Mouse (Mus musculus): Measurements from ENCODE around the gene Casz1. TPM values are rescaled to one million over a fixed set of nuclear protein-coding genes. Genes with fewer than 3 reads are reported as not detected.
A peak's percentile ranks its signal among the peaks of the same experiment; 100 is the strongest.

Casz1 gene
- total RNA-seq, 2 experiments from 2014 or later: 7.4 to 10.9 TPM

DNA sequence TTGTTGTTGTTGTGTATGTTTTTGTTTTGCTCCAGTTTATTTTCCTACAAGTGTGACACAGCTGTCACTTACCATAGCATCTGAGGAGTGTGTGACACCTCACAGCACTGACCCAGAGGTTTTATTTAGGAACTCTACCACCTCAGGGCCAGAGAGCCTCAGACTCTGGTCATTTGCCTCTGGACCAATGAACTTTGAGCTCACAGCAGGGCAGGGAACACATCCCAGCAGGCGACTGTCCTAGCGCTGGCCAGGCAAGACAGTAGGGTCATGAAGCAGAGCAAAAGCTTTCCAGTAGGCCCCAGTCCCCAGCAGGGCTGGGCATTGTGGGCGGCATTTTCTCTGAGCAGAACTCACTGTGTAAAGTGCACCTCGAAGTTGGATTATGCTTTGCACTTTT, 1.2 kb upstream of the Casz1 start:
- no peak for DNase-seq

DNA sequence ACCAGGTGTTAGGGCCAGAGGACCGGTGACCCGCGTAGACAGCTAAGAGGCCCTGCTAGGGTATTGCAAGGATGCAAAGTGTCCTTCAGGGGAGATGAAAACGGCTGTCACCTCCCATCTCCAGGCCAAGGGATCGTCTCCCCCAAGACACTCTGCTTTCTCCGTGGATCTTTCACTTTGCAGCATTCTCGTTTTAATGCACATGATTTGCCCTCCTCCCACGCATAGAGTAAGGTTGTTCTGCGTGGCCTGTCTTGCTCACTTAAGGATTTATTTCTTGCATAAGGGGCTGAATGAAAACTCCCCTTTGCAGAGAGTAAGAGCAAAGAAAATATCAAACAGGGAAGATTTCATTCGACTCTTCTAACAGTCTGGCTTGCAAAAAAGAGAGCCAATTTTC, 593 bp upstream of the Casz1 start:
- DNase-seq: no peak

DNA sequence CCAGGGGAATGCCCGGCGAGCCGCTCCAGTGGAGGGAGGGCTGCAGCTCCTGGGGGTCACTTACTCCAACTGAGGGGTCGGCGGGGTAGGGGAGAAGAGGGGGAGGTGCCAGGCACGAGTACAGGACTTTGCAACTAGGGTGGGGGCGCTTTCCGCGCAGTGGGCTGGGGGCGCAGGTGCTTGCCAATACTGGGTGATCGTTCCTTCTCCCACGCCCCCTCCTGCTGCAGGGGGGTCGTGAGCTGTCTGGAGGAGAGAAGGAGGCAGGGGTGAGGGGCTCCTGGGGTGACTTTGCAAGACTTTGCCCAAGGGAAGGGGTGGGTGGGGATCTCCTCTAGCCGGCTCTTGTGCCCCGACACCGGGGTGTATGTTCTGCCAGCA, 541 bp downstream of the Casz1 start:
- DNase-seq: no peak

DNA sequence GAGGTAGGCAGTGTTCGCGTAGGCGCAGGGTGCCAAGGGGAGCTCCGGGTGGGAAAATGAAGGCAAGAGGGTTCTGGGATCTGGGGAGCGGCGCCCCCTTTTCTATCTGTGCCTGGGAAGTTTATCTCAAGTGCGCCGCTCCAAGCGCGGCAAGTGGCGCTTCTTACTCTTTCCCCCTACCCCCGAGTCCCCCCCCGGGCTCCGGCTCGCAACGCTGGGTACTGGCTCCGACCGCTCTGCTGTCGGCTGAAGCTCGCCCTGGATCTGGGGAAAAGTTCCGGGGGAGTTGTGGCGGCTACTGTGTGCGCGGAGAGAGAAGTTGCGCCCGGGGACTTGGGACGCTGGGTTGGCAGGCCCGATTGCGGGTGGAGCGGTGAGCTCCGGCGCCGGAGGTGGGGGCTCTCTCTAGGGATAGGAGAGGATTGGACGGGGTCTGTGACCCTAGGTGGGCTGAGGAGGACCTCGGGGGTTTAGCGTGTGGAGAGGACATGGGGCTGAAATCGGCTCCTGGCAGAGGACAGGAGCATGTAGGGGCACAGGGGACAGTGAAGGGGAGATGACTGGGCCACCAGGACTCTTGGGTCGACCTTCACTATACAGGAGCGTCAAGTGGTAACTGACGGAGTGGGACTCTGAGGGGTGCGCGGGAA, 1.1 kb downstream of the Casz1 start:
- DNase-seq: peak; percentile 40

DNA sequence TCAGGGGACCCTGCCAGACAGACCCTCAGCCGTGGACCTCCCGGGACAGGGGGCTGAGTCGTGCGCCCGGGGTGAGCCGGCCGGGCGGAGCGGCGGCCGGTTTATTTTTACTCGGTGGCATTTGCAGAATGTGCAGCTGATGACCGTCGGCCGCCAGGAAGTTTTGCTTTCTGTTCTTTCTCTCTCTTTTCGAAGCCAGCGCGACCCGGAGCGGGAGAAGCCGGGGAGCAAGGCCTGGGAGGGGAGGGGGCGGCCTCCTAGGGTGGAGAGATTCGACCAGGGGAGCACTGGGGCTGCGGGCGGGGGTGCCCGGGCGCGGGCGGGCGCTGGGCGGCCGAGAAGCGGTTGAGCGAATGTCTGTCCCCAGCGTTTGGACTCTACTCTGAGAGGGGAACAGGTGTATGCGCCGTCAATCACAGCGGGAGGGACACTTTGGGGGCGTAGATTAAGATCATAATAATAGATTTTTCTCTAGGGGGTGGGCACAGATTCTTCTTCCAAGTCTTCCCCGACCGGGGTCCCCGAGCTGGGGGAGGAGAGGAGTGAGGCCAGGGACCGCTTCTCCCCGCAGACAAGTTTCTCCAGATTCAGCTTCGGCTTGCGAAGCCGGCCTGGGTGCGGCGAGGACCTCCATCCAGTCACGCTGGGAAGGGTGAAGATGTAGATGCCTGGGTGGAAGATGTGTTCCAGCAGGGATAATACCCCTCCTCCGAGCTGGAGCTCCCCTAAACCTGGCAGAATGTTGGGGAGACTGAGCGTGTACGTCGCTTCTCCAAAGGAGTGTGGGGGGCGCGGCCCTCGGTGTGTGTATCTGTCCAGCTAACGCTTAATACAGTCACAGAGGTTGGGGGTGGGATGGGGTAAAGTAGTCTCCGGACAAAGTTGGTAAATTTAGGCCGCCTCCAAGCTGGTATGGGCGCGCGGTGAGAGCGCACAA, 1.9 kb downstream of the Casz1 start:
- peak; percentile 35 for DNase-seq

DNA sequence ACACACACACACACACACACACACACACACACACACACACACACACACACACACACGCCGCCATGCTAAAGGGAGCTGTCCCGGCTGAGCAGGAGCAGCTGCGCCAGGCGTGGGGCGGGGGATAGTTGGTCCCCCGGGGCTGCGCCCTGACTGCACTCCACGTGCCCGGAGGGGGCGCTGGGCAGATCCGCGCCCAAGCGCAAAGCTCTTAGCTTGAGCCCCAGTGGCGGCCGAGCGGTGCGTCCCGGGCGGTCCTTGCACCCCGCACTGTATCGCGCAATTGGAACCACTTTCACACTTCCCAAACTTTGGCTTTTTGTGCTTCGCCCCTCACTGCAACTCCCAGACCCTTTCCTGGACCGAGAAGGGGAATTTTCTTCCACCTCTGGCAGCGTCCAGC, 2.6 kb downstream of the Casz1 start:
- DNase-seq: peak; percentile 57

DNA sequence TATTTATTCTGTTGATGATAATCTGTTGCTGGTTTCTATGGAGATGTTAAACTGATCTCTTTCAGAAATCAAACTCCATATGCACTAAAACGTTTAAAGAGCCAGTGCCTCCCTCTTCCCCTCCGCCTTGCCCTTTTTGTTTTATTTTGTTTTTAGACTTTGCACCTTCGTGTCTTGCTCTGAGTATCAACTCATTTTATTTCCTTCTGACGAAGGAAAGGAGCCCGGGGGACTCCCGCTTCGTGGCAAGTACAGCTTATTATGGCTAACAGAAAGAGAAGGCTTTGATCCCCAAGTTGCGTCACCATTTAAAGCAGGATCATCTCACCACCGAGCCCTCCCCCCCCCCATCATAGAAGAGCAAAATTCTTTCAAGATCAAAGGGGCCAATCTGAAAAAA, 3.2 kb downstream of the Casz1 start:
- DNase-seq: no peak

DNA sequence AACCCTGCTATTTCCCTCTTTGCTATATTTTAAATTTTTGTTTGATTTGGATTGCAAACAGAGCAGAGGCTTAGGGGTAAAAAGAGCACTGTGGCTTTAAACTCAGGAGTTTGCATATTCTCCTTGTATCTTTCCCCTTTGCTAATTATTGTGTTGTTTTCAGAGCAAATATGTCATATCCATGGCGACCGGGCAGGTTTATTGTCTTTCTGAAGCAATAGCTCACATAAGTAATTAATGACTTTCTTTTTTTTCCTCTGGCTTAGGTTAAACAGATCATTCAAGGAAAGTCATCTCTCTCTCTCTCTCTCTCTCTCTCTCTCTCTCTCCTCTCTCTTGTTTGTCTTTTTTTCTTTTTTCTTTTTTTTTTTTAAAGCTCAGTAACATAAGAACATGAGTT, 4.6 kb downstream of the Casz1 start:
- DNase-seq: no peak

DNA sequence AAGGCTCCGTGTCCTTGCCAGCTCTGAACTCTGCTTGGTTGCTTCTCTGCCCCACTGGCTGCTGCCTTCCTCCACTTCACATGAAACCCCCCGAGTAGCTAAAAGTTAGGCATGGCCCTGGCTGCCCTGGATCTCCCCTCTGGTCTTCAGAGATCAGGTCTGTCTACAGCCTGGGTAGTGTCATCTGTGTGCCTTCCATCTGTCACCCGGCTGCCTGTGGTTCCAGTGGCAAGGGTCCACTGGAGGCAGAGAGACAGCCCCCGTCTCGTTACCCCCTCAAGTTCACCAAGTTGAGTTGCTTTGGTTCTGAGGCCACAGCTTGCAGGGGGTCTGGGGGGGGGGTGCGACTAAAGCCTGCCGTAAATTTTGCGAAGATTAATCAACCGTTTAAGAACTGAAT, 6.5 kb downstream of the Casz1 start:
- no peak for DNase-seq

DNA sequence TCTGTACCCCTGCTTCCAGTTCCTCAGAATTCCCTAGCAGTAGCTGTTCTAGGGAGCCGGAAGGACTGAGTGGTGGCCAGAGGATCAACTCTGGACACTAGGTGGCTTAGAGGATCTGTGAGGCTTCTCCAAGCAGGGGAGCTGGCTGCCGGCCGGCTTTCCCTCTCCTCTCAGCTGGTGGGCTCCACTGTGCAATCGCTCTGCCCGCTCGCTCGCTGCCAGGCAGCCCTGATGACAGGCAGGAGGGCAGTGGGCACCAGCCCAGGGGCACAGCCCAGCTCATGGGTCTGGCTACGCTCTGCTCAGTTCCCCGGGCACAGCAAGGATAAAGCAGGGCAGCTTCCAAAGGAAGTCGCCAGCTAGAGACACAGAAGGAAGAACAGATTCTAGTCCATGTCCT, 7.7 kb downstream of the Casz1 start:
- peak; percentile 43 for DNase-seq

DNA sequence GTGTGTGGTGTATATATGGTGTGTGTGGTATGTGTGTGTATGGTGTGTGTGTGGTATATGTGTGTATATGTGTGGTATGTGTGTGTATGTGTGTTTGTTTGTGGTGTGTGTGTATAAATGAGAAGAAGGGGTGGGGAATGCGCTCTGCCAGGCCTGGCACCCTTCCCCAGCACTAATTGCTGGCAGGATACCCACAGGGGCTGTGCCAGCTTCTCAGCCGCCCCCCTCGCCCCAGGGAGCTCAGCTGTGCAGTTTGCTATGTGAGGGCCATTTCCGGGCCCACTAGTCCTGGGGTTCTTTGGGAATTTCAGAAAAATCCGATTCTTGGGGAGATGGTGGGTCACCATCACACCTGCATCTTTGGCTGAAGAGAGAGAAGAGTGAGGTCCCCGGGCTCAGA, 9.0 kb downstream of the Casz1 start:
- DNase-seq: no peak

DNA sequence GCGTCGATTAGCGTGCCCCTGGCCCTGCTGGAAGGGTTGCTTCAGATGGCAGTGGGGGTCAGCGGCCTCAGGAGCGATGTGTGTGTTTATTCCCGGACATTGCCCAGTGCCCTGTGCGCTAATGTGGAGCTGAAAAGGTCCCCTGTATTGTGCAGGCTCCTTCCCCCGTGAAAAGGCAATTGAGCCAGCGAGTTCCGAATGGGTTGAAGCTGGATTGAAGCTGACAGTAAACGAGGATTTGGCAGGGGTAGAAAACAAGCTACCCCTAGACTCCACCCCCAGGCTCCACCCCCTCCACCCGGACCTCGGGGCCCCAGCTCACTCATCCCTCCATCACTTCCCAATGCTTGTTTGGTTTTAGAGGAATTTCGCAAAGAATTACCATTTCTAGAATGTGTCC, 12.3 kb downstream of the Casz1 start:
- no peak for DNase-seq

DNA sequence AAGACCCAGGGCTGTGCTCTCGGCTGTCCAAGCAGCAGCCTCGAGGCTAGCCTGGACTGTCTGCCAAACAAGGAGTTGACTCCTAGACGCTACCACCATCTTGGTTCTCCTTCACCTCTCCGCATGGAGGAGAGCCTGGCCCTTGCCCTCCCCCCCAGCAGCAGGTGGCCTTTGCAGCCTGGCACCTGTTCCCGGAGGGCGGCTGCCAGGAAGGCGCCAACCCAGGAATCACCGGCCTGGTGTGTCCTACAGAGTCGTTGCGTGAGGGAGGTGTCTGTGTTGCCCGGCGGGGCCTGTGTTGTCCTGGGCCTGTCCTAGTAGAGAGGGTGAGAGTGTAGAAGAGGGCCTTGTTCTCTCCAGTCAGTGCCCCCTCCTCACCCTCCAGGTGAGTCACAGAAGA, 13.9 kb downstream of the Casz1 start:
- no peak for DNase-seq

DNA sequence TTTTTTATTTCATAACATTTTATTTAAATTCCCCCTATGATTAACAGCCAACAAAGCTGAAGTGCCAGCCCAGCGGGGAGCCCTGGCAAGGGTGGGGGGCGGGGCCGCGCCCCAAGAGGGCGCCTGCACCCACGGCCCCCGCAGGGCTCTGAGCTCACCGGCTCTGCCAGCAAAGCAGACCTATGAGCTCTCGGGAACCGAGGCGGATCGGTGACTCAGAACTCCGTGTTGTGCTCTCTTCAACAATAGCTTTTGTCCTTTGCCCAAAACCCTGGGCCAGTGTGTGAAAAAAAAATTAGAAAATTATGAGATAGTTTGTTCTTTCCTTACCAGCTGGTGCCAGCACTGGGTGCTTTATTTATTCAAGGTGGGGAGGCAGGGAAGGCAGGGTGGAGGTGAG, 15.9 kb downstream of the Casz1 start:
- DNase-seq: peak; percentile 42

DNA sequence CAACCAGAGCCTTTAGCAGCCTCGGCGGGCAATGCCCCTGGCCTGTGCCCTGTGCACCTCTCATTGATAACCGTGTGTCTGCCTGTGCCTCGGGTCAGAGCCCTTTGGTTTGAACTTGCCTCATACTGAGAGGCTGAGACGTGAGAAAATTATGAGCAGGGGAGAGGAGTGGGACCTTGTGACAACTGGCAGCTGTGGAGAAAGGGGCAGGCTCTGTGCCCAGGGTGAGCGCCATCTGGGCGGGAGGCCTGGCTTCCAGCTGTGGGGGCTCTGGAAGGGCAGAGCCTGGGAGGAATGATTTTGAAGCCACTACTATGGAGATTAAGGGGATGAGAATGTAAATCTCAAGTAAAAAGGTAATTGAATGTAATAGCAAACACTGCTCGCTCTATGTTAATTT, 19.1 kb downstream of the Casz1 start:
- no peak for DNase-seq

DNA sequence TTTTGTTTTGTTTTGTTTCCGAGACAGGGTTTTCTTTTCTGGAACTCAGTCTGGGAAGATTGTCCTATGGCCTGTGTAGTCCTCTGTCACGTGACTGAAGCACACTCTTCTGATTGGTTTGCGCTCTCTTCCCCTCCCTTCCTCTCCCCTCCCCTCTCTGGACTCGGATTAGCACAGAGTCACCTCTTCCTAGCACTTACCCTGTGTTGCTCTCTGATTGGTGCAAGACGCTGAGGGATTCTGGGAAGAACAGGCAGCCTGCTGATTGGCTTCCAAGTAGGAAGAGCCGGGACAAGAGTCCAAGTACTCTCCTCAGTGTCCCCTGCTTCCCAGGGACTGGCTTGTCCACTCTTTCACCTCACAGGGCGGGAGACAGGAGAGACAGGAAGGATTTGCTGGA, 26.1 kb downstream of the Casz1 start:
- DNase-seq: no peak

DNA sequence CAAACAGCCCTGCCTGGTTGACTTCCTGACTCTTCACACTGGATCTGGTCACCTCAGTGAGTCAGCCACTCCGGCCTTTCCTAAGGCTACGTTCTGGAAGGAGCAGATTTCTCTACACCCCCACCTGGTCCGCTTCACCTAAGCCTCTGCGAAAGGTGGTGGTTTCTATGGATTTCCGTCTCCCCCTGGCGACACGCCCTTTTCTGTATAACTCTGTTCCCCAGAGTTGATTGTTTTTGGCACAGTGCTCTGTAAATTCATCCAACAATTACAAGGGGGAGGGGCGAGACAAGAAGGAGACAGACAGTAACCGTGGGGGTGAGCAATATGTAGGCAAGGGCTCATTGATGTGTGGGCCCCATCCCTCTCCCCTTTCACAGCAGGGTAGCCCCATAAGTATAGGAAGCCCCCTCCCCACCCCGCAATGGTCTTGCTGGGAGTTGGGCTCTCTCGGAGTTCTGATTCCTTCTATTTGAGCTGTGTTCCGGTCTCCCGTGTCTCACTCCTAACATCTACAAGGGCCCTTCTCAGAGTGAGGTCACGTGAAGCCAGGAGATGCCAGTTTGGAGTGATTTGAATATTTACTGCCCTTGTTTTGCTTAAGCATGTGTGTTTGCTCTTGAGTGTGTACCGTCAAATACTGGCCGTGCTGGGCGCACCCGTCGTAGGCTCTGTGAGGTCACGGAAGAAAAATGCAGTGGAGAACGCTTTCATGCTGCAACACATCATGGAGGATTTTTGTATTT, 29.2 kb downstream of the Casz1 start:
- DNase-seq: no peak

DNA sequence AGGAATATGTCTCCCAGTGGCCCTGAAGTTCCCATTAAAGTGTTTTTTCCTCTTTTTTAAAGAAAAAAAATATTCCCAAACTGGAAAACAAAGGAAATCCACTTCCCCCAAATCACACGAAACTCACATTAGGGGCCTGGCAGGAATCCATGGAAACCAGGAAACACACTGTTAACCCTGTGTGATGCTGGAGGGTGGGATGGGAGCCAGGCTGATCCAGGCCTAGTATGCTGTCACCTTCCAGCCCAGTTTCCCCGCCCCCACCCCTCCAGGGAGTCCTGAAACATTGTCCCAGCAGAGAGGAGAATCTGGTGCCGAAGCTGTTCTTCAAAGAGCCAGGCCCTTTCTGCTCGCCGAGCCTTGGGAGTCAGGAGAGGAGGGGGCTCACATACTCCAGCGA, 32.2 kb downstream of the Casz1 start:
- peak; percentile 32 for DNase-seq

DNA sequence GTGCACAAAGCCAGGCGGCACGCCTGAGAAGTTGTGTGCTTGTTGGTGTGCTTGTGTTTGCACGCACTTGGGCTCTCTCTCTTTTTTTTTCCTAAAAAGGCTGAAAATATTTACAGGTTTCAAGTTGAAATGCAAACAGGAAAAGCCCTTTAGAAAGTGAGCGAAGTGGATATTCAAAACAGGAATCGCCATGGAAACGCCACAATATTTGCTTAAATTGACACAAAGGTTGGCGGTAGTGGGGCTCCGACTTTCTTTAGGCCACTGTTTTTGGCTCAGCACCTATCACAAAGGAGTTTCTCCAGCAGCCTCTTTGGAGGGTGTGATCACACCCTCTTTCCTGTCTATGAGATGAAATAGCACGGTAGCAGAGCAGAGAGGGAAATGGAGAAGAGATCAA, 32.8 kb downstream of the Casz1 start:
- DNase-seq: no peak

DNA sequence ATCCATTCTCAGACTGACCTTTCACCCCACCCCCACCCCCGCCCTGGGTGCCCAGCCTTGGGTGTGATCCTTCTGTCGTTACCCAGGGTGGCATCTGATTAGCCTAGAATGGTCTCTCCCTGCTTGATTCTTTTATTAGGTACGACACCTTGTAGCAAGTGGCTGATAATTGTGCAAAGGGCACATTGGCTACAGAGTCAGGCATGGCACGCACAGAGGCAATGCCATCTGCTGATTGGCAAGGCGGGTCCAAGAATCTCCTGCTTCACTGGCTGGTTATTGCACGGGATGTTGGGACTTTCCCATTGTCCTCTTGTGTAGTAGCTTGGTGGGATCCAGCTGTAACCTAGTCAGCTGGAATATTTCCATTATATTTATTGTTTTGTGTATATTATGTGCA, 33.4 kb downstream of the Casz1 start:
- DNase-seq: no peak

DNA sequence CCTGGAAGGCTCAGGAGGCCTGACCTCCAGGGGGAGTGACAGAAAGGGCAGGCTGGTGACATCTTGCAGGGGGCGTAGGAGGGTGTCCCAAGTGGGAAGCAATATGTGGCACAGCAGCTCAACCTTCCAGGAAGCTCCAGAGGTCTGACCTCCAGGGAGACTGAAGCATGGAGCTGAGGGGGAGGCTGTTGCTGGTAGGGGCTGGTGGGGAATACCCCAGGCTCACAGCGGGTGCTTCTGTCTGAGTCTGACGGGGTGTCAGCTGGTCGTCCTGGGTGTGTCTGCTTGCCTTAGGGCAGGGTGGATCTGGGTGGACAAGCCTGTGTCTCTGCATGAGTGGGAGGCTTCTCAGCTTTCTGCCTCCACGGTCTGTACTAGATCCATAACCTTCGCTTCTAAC, 38.1 kb downstream of the Casz1 start:
- no peak for DNase-seq

DNA sequence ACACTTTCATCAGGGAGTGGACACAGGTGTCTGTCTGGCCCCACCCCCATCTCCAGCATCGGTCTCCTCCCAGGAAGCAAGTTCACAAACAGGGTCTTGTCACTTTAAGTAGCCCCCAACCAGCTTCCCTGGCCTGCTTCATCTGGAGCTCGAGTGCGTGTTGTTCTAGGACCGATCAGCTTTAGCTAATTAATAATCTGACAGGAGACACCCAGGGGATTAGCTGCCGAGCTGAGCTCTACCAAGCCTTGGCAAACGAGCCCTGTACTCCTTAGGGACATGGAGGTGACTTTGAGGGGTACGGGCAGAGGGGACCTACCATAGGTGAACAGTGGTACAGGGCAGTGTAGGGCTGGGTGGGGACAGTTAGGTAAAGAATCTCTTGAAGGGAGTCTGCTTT, 40.7 kb downstream of the Casz1 start:
- no peak for DNase-seq

DNA sequence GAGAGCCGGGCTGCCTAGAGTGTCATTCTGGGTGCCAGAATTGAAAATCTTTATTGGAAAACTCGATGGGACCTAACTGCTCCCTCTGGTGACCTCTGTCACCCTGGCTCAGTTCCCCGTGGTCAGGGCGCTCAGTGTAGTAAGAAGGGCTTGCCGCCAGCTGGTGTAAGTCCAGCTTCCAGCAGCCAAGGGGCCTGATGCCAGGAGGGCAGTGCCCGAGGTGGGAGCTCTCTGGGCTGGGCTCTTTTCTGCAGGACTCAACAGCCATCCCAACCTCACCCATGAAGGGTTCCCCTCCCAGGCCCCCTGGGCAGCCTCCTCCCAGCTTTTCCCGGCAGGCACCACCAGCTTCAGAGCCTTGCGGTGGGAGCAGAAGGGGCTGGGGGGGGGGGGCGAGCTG, 42.0 kb downstream of the Casz1 start:
- peak; percentile 86 for DNase-seq

Measured in adrenal gland, postnatal 10 days (tissue).